Mouse (Mus musculus): ENCODE data around the gene Prdm8.

Prdm8 gene

DNA sequence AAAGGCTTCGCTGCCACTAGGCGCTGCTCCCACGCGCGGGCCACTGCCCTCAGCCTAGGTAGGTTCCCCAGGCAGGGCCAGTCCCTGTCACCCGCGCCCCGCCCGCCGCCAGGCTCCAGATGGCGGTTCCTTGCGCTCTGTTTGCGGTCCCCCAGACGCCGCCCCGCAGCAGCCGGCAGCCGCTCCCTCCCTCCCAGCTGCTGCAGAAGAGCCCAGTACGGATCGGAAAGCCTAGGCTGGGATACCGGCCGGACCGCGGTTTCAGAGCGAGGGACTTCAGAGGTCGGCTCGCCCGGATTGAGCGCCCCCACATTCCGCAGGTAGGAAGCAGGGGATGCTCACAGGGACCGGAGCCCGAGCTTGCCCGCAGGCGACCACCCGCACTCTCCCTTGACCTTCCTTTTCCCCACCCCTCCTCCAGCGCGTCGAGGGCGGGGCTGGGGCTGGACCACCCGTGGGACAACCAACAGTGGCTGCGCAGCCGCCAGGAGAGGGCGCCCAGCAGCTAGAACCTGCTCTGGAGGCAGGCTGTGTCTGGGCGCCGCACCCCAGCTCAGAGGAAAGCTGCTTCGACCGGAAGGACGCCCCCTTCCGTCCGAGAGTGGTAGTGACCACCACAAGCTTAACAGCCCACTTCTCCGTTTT is at the start of gene Prdm8:
TSS of gene Prdm8 (plus strand) at position 19 of the 645 bp plus-strand sequence.
- no peak for DNase-seq

DNA sequence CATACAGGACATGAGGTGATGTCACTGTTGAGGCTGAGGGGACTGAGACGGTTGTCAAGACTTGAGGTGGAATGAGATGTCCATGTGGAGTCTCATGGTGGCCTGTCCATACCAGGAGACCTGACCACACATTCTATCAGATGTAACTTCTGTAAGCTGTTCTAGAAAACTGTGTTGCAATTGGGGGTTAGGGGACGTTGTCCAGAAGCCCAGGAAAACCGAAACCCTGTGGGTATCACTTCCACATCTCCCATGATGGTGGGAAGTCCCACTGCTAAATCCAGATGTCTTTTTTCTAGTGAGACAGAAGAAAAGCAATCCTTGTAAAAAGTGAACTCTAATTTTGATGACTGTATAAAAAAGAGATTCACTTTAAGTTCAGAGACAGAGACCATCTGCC is 39.9 kb upstream of the Prdm8 start:
- DNase-seq: no peak

DNA sequence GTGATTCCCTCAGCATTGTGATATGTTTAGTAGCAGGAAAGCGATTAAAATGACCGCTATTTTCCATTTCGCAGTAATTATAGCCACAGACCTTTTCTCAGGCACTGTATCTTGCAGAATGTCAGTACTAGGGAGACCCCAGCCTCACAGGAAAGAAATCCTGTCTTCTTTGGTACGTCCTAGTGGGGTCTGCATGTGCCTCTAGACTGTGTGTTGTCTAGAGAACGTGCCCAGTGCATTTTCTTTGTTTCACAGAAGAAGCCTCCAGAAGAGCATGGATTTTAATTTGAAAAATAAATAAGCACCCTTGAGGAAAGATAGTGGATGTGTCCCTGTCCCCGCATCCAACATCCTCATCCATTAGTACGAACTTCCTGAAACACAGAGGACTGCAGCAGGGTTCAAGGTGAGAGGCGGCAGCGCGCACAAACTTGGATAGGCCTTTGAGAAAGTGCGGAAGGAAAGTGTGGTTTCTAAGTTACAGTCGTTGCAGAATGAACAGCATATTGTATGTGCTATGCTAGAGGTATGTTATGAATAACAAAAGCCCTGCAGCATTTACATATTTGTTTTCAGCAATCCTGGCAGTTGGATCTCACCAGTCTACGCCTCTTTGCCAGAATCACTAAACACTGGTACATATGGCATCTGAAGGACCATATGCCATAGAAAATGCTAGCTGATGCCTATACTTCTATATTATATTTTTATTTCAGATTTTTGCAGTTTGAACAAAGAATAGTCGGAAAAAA is 28.3 kb upstream of the Prdm8 start:
- DNase-seq: no peak

DNA sequence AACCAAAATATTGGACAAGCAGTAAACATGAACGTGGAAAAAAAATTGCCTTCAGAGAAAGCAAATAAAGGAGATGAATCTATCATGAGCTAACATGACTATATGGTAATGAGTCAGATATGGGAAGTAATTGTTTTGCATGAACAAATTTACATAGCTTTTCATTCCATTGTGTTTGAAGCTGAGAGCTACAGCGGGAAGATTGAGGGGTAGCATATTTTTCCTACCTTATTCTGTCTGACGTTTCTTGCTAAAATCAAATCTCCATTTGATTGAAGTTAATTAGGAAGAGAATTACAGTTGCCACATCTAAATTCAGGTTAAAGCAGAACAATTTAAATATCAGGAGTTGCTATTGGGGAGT is 27.7 kb upstream of the Prdm8 start:
- no peak for DNase-seq

DNA sequence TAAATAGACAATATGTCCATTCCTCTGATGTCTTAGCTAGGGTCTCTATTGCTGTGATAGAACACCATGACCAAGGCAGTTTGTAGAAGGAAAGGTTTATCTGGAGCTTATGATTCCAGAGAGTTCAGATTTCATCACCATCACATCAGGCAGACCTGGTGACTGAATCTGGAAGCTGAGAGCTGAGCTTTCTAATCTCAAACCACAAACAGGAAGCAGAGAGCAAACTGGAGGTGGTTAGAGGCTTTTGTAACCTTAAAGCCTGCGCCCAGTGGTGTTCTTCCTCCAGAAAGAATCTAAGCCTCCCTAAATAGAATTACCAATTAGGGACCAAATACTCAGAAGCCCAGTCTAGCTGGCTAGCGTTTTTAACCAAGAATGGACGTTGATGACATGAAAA is 20.1 kb upstream of the Prdm8 start:
- no peak for DNase-seq

DNA sequence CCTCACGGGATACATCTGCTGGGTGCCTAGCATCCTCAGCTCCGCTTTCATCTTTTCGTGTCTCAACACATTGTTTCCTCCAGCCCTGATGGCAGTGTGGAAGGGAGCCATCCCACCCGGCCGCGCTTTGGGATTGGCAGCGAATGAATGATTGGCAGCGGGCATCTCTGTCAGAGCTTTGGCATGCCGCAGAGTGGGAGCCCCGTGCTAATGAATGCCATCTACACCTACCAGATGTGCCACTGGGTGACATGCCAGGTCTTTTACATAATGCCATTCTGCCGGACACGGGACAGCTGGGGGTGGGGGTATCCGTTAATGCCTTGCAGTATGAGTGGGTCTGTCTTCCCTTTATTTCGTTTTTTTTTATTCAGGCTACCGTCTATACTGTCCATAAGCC is 882 bp upstream of the Prdm8 start:
- no peak for DNase-seq

DNA sequence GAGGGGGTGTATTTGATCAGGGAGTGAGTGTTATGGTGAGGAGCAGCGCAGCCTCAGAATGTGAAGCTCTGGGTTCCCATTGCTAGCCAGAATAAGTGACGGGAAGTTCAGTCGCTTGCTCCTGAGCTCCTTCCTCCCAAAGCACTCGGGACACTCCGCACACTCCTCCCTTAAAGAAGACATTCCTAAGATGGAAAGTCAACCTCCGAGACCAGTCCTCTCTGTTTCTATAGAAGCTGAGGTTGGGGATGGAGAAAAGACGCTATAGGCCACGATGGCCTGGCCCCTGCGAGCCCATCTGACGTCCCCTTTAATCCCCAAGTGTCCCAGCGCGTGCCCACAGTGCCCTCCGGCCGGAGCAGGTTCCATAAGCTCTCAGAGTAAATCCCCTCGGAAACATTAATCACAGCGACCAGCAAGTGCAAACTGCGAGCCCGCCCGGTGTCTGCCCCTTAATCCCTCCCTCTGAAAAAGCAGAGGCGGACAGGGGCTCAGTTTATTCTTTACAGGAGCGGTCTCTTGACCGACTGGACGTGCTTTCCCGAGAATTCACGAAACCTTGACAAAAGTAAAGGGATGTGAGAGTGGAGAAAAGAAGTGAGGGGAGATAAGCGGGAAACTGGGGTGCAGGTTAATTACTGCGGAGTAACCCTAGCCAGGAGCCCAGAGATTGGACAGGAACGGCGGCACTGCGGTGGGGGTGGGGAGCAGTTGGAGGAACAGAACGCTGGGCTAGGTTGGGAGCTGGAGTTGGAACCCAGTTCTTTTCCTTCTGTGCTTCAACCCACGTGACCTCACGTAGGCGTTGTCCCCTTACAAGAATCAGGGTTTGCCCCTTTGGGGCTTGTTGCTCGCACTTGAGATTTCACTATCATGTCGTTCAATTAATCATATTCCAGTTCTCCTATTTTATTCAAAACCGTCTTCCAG is 1.6 kb downstream of the Prdm8 start:
- DNase-seq: no peak

DNA sequence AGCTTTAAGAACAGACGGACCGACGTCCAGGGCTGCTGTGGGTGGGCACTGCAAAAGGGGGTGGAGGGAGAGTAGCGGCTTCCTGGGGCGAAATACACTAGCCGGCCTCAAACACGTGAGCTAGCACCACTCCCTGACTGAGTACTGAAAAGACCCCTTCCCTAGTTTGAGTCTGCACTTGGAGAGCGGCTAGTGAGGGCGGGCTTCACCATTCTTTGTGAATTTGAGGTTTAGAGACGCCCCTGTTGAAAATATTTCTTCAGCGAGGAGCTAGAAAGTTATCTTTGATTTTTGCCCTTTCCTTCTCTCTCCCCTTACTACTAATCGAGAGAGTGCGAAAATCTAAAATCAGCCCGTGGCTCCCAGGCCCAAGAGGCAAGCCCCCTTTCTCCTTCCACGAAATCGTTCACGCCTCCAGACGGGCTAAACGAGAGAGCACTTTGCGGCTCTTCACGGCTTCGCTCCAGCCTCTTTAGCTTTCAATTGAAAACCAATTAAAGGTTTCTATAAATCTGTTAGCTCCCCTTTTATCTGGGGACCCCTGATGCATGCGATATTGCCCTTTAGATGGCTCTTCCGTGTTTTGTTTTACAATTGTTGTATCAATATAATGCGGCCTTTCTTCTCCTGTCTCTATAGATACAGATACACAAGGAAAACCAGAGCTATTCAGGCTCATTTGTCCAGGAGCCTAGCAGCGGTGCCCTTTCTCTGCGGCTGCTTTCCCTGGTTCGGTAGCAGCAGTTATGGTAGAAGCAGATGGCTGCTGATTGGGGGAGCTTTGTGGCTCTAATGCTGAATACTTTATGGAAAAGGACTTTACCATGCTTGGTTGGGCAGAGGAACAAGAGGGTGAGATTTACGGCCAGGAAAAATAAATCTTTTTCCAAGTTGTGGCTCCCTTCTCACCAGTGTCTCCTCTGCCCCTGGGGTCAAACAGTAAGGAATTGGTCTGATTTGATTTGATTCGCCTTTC is 2.7 kb downstream of the Prdm8 start:
- DNase-seq: no peak

DNA sequence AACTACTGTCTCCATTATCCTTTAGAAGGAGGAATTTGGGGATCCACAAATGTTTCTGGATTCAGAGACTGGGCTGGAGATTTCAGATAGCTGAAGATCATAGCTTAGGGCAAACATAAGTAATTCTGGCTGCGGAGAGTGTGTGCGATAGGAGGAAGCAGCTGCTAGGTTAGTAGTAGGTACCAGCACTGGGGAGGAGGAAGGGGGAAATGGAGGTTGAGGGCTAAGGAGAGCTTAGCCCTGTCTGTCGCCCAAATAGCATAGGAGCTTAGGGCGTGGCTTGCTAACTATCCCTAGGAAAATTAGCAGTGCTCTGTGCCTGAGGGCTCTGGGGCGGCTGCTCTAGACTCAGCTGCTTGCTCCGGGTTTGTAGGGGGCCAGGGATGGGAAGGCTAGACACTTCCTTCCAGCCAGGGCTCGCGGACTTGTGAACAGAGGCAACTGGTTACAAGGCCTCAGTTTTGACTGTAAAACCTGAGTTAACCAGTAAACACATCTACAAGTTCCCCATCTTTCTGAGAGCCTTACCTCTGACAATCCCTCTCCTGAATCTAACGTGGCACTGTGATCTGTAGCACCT is 4.7 kb downstream of the Prdm8 start:
- no peak for DNase-seq

DNA sequence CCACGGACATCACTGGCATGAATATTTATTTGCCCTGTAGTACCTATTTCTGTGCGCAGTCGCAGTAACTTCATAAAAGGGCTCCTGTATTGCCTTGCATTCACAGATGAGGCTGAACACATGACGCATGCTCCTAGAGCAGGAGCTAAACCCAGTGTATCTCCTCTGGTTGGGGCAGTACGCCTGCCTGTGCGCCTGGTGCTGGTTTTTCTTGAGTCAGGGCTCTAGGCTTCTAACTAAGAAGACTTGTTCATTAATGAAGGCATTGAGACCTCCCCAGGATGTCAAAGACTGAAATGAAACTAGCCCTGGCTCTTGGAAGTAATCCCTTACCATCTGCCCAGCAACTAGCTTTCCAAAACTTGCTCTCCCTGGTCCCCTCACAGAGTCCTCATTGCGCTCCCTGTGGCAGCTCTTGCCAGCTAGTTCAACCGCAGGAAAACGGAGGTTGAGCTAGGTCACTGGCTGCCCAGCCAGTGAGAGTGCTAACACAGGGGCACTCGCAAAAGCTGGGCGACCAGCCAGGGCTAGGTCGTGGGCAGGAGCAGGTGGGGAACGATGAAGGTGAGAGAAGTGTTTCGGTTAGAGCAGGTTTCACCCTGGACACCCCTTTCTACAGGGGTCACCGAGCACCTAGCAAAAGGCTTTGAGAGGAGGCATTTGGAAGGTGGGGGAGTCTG is 5.6 kb downstream of the Prdm8 start:
- no peak for DNase-seq

DNA sequence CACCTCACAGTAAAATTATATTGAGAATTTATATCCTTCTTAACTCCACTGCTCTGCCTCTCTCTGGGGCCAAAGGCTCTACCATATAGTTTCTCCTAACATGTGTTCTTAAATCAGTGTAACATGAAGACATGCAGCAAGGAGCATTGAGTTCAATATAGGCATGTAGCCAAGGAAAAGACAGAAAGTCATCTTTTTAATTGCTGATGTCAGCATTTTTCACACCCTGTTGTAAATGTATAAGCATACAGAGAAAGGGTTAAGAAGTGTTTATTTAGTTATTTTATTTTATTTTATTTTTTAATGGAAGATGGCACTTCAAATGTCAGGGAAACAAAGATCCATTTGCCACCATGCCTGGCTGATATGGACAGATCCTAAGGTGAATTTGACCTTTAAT is 6.7 kb downstream of the Prdm8 start:
- DNase-seq: no peak

DNA sequence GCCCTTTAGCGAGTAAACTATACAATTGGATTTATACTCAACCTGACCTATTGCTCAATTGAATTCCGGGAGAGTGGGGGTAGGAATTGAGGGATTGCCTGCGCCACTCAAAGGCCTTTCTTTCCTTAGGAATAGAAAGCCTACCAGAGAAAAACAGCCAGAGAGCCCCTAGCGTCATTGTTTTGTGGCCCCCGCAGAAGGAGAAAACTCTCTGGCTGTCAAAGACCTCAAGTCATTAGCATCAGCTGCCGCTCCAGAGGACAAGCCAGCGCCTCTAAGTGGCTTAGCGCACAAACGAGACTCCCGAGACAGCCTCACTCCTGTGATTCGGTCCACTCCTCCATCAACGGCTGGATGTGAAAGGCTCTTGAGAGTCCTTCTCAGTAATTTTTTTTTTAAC is 12.6 kb downstream of the Prdm8 start:
- no peak for DNase-seq

DNA sequence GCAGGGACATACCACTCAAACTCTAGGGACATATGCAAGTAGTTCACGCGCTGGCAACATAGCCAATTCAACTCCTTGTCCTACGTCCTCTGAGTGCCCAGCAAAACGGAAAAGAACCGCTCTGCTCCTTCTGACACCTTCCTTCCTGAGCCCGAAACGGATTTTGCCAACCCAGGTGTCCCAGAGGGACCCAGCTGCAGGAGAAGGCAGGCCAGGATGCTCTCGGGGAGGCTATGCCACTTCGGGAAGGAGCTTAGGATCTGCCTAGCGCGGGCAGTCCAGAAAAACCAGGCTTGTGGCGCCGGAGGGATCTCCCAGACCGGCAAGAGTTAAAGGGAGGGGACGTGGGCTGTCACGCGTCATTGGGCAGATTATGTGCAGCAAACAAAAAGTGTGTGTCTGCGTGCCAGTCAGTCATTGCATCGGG is 13.5 kb downstream of the Prdm8 start:
- DNase-seq: no peak

DNA sequence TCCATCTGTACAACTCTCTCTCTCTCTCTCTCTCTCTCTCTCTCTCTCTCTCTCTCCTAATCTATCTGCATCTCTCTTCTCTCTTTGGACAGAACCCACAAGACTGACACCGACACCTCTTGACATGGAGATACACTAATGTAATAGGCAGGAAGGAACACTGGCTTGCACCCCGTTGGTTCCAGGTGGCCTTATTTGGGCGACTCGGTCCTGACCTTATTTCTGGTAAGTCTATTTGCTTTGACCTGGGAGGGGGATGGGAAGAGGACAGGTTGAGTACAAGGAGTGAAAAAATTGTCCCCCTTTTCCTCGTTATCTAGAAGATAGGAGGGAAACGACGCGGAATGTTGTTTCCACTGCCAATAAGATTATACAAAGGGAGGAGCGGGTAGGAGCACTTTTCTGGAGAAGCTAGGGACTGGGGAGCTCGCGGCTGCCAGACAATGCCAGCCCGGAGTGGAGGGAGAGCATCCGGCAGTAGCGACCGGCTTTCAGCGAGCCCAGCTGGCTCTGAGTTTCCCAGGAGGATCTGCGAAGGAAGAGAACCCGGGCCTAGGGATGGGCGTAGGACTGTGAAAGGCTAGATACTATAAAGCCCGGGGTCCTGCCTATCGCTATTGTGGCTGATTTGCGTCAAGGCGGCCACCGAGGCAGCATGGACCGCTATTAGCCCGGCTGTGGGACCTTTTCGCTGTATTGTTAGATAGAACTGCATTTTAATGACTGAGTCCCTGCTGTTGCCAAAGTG is 14.1 kb downstream of the Prdm8 start:
- no peak for DNase-seq

DNA sequence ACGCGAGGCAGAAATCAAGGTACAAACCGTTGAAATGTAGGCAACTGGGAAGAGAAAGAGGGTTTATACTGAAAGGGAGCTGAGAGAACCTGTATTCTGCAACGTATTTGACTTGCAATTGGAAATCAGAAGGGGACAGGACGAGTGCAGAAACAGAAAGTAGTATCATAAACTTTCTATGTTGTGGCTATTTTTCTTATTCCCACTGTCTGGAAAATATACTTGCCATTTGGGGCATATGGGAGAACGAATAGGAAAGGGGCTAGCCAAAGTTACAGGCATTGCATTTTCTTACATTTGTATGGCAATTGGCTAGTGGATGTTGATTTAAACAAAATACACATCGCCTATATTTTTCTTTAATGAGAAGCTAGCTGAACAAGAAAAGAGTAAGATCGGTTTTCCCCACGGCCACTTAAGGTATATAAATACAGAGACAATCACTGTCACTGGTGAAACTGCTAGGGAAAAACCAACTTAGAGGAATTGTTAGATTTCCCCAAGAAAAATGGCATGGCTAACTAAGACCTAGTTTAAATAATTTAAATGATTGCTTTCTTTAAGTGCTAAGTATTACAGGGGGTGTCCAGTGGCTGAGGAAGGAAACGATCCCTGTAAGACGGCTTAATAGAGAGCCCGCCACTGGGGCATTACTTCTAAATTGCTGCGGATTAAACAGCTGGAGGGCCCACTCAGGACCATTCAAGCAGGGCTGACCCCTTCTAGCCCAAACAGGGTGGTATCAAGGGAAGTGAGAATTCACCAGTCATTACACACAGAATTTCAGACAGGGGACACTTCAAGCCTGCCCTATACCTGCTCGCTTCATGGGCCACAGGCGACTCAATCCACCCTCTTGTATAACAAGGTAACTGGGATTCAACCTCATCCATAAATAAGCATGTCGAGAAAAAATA is 14.9 kb downstream of the Prdm8 start:
- DNase-seq: no peak

DNA sequence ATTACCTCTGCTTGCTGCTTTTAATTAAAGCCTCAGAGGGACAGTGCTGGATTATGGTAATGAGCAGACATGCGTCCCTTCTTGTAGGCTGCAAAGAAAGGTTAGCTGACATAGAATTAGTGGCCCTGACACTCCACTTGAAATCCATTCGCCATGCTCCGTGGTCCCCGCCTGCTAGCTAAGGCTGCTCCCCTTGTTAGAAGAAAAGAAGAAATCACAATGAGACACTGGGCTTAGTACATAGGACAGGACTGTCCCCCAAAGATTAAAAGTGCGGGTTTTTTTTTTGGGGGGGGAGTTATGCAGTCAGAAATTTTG is 15.6 kb downstream of the Prdm8 start:
- DNase-seq: no peak

DNA sequence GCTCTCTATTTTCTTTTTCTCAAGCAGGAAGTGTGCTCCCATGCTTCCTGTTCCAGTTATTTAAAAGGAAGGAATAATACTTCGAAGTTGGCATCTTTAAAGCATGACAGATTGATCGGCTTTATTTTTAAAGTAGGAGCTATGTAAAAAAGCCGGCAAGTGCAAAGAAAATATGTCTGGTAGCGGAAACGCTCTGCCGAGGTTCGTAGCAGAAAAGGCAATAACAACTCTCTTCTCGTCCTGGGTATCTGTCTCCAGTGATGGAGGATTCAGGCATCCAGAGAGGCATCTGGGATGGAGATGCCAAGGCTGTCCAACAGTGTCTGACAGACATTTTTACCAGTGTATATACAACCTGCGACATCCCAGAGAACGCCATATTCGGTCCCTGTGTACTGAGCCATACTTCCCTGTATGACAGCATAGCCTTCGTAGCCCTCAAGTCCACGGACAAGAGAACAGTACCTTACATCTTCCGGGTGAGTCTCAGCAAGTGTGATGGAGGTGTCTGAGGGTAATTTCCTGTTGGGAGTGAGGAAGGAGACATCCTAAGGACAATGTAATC is 16.1 kb downstream of the Prdm8 start:
- no peak for DNase-seq

DNA sequence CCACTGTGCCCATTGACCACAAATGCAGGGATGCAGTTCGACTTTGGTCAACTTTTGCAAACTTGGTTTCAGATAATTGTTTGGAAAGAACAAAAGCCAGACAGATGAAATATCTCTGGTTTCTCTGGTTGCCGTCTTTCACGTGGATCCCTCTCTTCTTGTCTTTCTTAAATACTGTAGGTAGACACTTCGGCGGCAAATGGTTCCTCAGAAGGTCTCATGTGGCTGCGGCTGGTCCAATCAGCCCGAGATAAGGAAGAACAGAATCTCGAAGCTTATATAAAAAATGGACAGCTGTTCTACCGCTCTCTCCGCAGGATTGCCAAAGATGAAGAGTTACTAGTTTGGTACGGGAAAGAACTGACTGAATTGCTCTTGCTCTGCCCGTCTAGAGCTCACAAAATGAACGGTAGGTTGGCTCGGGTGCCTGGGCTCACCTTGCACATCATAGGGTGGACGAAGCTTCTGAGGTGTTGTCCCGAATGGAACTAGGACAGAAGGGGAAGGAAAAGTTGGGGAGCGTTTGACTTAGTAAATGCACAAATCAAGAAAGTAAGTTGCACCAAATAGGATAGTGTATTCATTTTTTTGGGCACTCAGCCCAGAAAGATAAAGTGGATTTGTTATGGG is 17.4 kb downstream of the Prdm8 start:
- DNase-seq: no peak

Data from kidney, adult 11 months (tissue).